Mouse (Mus musculus) forebrain, embryonic 16.5 days (tissue): Measurements from ENCODE around the gene Eefsec. TPM values are rescaled to one million over a fixed set of nuclear protein-coding genes. Genes with fewer than 3 reads are reported as not detected.

Source experiments
- polyA plus RNA-seq: library from polyadenylated mRNA; unstranded; fragments of >200 nt; fragmentation: Nextera tagmentation; extraction: Ambion mirVana; gene quantifications from 2 replicates; pipeline ENCODE4 v1.2.1, GENCODE M21; 2015

Gene Eefsec
- polyA plus RNA-seq, 1 experiment from 2014 or later = 29.4 TPM

Other genes starting within 250 kb of the Eefsec start
- not detected in 2 replicates for gene Dnajb8, start 224.3 kb downstream of the Eefsec start, polyA plus RNA-seq
- 133 and 146 TPM in 2 replicates for gene Ruvbl1, start 18.9 kb upstream of the Eefsec start, polyA plus RNA-seq
- 170 and 178 TPM in 2 replicates for gene Sec61a1, start 72.4 kb upstream of the Eefsec start, polyA plus RNA-seq
- 0.37 and 0.52 TPM in 2 replicates for gene Kbtbd12, start 191.4 kb upstream of the Eefsec start, polyA plus RNA-seq